ENCODE assay signal across 13 mouse cellular contexts in genomic region chr19:27509956-27510639, GRCm38 (mm10).
DNase-seq lines count a peak whose midpoint lies in the region; ATAC-seq lines count a peak whose summit lies in the region.
"Had no signal": no experiment of that assay in that cellular context is flagged by ENCODE, and none has a peak within 500 bp of the region (broad histone marks: within the 10 kb centered on the region; RNA-seq: fewer than 3 reads in every experiment).

No protein-coding gene starts in this region.

- H3K4me3 ChIP-seq in forebrain, embryonic 13.5 days, result no peak overlapping the region
- no peak overlapping the region for H3K4me3 ChIP-seq in forebrain, embryonic 10.5 days
- H3K4me3 ChIP-seq: limb, embryonic 13.5 days; neural tube, embryonic 12.5 days had no signal

- H3K4me2 ChIP-seq in forebrain, embryonic 13.5 days, result no peak overlapping the region
- H3K4me2 ChIP-seq: limb, embryonic 13.5 days; neural tube, embryonic 12.5 days had no signal

- H3K9me3 ChIP-seq in forebrain, embryonic 13.5 days (replicated peaks), result no peaks in the 10 kb centered on the region
- no peaks in the 10 kb centered on the region for H3K9me3 ChIP-seq in forebrain, embryonic 10.5 days
- H3K9me3 ChIP-seq: limb, embryonic 13.5 days; neural tube, embryonic 12.5 days had no signal

- DNase-seq in forebrain, embryonic 10.5 days (ENCODE audit: extremely low spot score, low spot score), result no peak
- peak; percentile 69 for DNase-seq in cerebellum, adult 9-11 months
- peak; percentile 24 for DNase-seq in layer of hippocampus, adult 9-10 months (ENCODE audit: low spot score)
- DNase-seq in right cerebral cortex, adult 2 months (ENCODE audit: low spot score in 2 of 2), result peak; percentile 67 to 68
- no peak for DNase-seq in yolk sac, embryonic 10.5 days (ENCODE audit: low spot score)
- DNase-seq in gastrocnemius, postnatal 25 days, result no peak
- no peak for DNase-seq in B cell, adult 2 months
- DNase-seq: adrenal gland, adult 8-10 months; spleen, adult 18-20 months had no signal

- no peaks in the 10 kb centered on the region for H3K4me1 ChIP-seq in forebrain, embryonic 13.5 days
- H3K4me1 ChIP-seq in forebrain, embryonic 10.5 days, result peaks cover 9% of the 10 kb centered on the region
- H3K4me1 ChIP-seq: limb, embryonic 13.5 days had no signal

- H3K9ac ChIP-seq in forebrain, embryonic 13.5 days, result no peak overlapping the region
- H3K9ac ChIP-seq: limb, embryonic 13.5 days; neural tube, embryonic 12.5 days had no signal

- no peaks in the 10 kb centered on the region for H3K27me3 ChIP-seq in forebrain, embryonic 13.5 days
- H3K27me3 ChIP-seq in forebrain, embryonic 10.5 days (ENCODE audit: poor library complexity, severe bottlenecking), result no peaks in the 10 kb centered on the region
- H3K27me3 ChIP-seq: limb, embryonic 13.5 days; neural tube, embryonic 12.5 days had no signal

- ATAC-seq in forebrain, embryonic 13.5 days, result peak; percentile 61; the same call in 1 of the 2 replicates
- ATAC-seq: inflammation-experienced regulatory T-cells, adult 6 months had no signal

- WGBS in forebrain, embryonic 13.5 days, result 54% methylated on average over 6 of the region's 6 CpGs
- WGBS in forebrain, embryonic 10.5 days, result 77% methylated on average over 6 of the region's 6 CpGs

- H3K27ac ChIP-seq in forebrain, embryonic 13.5 days, result no peak overlapping the region
- no peak overlapping the region for H3K27ac ChIP-seq in forebrain, embryonic 10.5 days
- H3K27ac ChIP-seq: limb, embryonic 13.5 days; neural tube, embryonic 12.5 days had no signal

- H3K36me3 ChIP-seq in forebrain, embryonic 13.5 days (ENCODE audit: poor library complexity, severe bottlenecking), result no peaks in the 10 kb centered on the region
- H3K36me3 ChIP-seq in forebrain, embryonic 10.5 days (replicated peaks), result no peaks in the 10 kb centered on the region
- H3K36me3 ChIP-seq: limb, embryonic 13.5 days; neural tube, embryonic 12.5 days had no signal

Comparison
In these comparisons a context has a peak if more than half of its experiments do, and no peak if none do; other contexts are left out.
1. DNase-seq: peak in cerebellum, adult 9-11 months (single experiment), layer of hippocampus, adult 9-10 months (single experiment) and right cerebral cortex, adult 2 months (2 of 2); none in forebrain, embryonic 10.5 days (single experiment), yolk sac, embryonic 10.5 days (single experiment), gastrocnemius, postnatal 25 days (single experiment) and B cell, adult 2 months (0 of 2).